Mouse (Mus musculus) T-helper 1 cell (primary cell): ENCODE results near the gene Rhobtb3.
"Not testable (repeated sequence)": the region's sequence is repeated elsewhere in the genome, so short reads cannot be mapped to it uniquely, and the experiment has no call there.

Source experiments
- in situ Hi-C: fragments of 300-600 bp; cut with MboI, MseI; formaldehyde crosslinking; loops from one replicate; pipeline ENCODE4 v1.15.1; 2025; ENCODE audit warnings: high pct_unique_total_duplicates

Gene Rhobtb3

GRCm38 (mm10) chr13:75929071-75929470 is 14.7 kb downstream of the Rhobtb3 start:
- in situ Hi-C loops = not testable (repeated sequence)

DNA sequence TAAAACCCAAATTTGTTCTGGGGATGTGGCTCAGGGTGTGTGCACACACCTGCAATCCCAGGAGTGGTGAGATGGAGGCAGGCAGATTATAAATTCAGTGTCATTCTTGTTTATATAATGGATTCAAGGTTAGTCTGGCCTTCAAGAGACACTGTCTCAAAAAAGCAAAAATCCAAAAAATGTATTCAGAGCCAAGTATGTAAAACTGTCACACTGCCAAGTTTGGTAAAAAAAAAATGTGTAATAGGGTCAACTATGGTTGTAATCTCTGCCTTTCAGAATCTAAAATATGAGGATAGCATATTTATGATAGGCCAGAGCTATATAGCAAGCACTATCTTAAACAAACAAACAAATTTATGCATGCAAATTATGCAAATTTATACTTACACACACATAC is 15.8 kb downstream of the Rhobtb3 start:
- in situ Hi-C loops = no loop called here

- in situ Hi-C loops = no loop called here
Observed at GRCm38 (mm10) chr13:75914151-75914550, 29.6 kb downstream of the Rhobtb3 start.

GRCm38 (mm10) chr13:75908187-75908586 is 35.5 kb downstream of the Rhobtb3 start:
- in situ Hi-C loops = no loop called here

- in situ Hi-C loops = no loop called here
Observed at GRCm38 (mm10) chr13:75907133-75907532, 36.6 kb downstream of the Rhobtb3 start.

DNA sequence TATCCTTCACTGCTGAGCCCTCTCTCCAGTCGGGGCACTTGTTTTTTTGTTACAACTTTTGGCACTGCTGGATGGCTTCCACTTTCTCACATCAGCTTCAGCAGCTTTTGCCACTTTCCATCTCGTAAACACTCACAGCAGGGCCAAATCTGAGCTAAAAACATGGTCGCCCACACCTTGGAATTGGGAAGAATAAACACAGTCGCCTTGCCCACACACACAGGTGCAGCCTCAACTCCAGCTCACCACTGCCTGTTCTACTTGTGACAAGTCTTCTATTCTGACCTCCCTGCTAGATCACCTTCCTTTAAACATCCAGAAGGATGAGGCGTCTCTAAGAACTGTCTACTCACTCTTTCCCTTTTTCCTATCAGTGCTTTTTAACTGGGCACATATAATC is 39.1 kb downstream of the Rhobtb3 start:
- in situ Hi-C loops = no loop called here

DNA sequence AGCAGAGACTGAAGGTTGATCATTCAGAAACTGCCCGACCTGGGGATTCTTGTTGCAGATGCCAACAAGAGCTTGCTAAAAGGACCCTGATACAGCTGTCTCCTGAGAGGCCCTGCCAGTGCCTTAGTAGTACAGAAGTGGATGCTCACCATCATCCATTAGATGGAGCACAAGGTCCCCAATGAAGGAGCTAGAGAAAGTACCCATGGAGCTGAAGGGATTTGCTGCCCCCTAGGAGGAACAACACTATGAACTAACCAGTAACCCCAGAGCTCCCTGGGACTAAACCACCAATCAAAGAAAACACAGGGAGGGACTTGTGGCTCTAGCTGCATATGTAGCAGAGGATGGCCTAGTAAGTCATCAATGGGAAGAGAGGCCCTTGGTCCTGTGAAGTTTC is 42.8 kb downstream of the Rhobtb3 start:
- in situ Hi-C loops = not testable (repeated sequence)

DNA sequence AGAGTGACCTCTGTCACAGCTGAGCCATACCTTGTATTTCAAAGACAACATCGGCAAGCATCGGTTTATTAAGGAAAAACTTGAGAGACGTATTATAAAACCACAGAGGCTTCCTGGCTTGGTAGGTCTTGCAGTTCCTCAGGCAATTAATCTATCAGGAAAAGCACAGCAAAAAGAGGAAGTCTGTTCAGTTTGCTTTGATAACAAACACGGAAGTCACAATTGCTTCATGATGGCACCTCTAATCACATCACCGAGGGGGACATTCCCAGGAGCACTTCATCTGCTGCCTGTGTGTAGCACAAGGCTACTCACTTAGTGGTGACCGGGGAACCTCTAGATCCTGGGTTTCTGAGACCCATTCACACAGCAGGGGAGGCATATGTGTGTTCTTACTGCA is 50.8 kb downstream of the Rhobtb3 start:
- in situ Hi-C loops = no loop called here

DNA sequence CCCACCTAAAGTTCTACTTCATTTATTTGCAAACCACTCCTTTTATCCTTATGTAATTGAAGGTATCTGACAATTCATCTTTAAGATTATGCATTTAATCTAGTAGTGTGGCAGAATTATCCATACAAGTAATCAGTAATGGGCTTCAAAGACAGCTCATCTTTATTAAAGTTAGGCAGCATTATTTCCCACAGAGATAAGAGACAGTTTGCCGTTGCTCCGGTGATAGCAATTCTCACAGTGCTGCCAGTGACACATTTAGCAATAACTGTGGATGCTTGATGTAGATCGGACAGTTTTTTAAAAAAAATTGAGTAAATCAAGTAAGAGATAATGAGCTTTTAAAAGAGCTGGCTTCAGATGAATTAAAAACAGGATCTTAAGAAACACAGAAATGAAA is 51.4 kb downstream of the Rhobtb3 start:
- in situ Hi-C loops = no loop called here

GRCm38 (mm10) chr13:75891868-75892267 is 51.9 kb downstream of the Rhobtb3 start:
- in situ Hi-C loops = no loop called here

DNA sequence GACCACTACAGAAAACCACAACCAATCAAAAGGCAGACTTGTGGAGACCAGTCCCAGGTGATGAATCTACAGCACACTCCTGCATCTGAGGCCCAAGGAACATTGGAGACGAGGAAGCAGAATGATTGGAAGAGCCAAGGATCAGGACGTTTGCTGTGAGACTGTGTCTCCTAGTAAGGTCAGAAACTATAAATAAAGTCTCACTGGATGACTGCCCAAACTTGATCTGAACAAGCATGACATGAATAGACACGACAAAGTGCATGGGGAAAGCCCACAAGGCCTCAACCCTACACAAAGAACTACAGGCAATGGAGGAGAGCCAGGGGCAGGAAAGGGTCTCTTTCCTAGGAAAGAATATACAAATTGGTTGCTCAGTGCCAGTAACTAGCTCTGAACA is 59.9 kb downstream of the Rhobtb3 start:
- in situ Hi-C loops = no loop called here

GRCm38 (mm10) chr13:75880501-75880900 is 63.2 kb downstream of the Rhobtb3 start:
- in situ Hi-C loops = no loop called here

DNA sequence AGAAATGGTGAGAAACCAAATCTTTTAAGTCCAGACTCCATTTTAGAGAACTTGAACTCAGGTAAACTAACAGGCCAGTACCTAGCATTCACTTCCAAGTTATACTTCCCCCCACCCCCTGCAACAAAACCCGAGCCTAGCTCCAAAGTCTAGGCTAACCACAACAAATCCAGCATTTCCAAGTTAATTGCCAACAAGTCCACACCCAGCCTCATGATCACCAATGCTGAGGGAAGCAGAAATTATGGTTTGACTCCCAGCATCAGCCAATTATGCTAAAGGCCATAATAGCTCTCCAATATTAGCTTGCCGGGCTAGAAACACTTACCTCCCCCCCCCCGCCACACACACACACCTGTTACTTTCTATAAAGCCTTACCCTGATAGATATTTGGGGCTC is 64.0 kb downstream of the Rhobtb3 start:
- in situ Hi-C loops = no loop called here

GRCm38 (mm10) chr13:75877907-75878306 is 65.8 kb downstream of the Rhobtb3 start:
- in situ Hi-C loops = no loop called here

DNA sequence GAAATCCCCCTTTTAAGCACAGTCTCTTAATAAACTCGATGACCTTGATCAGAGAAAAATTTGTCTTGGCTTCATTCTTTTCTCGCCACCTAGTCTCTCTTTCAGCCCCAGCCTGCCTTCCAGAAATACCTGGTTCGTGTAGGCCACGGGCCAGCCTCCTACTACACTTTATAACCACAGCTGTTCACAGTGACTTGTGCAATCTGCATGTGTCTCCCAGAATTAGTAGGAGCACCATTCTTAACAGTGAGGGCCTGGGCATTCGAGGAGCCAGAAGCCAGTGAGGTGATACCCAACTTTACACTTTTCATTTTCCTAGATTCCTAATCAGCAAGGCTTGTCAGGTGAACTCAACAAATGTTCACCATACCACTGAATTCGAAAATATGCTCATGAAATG is 67.1 kb downstream of the Rhobtb3 start:
- in situ Hi-C loops = no loop called here

DNA sequence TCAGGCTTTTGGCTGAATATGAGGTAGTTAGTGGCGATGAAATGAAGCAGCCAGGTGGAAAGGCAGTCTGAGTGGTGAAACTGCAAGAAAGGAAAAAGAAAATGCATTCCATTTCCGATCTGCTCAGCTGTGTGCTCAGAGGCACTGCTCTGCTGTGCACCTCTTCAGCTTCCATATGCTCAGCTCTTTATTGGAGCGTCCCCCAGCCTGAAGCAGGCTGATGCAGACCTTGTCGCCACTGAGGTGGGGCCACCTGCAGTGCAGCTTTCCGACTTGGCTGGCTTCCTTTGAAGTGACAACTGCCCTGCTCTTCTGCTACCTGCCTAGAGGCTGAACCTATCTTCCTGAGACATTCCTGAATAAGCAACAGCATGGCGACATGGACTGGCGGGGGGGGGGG is 67.5 kb downstream of the Rhobtb3 start:
- in situ Hi-C loops = not testable (repeated sequence)

DNA sequence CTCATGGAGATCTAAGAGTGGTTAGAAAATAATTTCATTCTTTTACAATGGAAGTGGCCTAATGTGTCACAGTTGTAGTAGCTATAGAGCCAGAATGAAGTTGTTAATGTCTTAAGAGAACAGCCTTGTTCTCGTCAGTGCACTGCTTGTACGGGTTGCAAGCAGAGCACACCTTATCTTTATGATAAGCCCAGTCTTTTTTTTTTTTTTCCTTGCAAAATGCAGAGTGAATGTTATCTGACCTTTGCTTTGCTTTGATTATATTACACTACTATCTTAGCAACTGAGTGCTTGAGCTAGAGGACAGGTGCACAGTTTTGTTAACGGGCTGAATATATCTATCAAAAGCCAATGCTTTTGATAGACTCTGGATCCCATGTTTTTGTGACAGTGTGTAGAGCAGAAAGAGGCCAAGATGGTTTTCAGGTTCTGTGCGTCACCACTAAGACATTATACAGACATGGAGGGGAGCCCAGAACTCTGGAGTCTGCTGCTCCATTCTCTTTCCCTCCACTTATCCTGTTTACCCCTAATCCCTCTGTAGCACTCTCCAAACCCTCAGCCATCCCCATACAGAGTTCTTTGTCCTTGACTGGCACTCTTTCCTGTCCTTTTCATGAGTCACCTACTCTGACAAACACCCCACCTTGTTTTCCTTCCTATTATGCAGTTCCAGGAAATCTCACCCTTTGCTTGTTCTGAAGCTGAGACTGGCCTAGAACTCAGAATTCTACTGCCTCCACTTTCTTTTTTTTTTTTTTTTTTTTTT is 68.9 kb downstream of the Rhobtb3 start:
- in situ Hi-C loops = loop anchor here (5.0 kb wide), 1 partner anchor 652 kb away; no protein-coding TSS in a partner anchor

GRCm38 (mm10) chr13:75867876-75868275 is 75.8 kb downstream of the Rhobtb3 start:
- in situ Hi-C loops = no loop called here

DNA sequence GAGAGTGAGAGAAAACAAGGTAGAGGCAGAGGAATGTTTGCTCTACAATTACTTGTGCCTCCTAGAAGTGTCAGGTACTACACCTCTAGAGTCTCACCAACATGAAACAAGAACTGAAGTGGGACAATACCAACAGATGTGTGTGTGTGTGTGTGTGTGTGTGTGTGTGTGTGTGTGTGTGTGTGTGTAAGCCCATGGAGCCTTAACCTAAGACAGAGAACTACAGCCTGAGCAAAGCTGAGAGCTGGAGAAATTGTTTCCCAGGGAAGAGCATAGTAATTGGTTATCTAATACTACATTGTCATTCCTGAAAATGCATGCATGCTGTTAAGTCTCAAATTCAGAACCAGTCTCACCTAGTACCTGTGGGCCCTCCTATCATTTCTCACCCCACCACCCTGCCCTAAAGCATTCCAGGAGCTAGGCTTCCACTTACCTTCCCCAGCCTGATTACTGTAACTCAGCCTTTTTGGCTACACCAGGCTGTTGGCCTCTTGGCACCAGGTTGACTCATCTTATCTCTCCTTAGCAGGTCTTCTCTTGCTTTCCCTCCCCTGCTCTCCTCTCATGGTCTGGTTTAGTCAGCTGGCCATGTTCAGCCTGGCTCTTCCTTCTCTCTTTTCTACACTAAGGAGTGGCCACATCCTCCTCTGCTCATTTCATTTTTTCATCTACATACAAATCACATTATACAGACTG is 78.1 kb downstream of the Rhobtb3 start:
- in situ Hi-C loops = no loop called here

DNA sequence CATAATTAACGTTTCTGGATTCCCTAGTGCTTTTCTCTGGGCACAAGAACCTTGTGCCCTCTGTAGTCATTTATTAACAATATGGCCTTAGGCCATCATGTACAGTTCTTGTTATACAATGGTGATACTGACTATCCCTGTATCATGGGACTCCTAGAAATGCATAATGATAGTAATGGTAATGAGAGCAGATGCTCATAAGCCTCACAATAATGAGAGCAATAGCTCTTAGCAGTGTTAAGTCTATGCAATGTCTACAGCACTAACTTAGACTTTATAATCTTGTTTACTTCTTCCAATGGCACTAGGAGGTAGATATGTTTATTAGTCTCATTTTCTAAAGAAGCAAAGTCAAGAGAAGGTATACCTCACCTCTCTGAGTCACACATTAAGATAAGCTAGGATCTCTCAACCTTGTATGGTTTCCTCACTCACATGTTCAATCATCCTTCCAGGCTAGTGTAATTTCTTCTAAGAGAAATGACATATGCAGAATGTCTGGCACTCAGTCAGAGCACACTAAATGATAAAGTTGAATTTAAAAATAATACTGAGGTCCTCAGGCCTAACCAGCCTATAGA is 84.4 kb downstream of the Rhobtb3 start:
- in situ Hi-C loops = no loop called here

- in situ Hi-C loops = no loop called here
Observed at GRCm38 (mm10) chr13:75853118-75853517, 90.6 kb downstream of the Rhobtb3 start.

GRCm38 (mm10) chr13:75852027-75852426 is 91.7 kb downstream of the Rhobtb3 start:
- in situ Hi-C loops = no loop called here

- in situ Hi-C loops = loop anchor here (25.0 kb wide), 1 partner anchor 1290 kb away; the partner anchor contains the start of genes 2210408I21Rik and Slf1
Observed at GRCm38 (mm10) chr13:75847027-75847426, 96.7 kb downstream of the Rhobtb3 start.
